Mouse (Mus musculus) G1E (cell line): Measurements from ENCODE around the gene Lrba.

ENCODE experiments used
- CTCF ChIP-seq: IDR thresholded peaks from 2 replicates; pipeline ENCODE4 v1.5.1; 2012; ENCODE audit warnings: low read depth, low read length, inconsistent platforms, mixed read lengths
- POLR2AphosphoS5 ChIP-seq: IDR thresholded peaks from 2 replicates; pipeline ENCODE4 v1.6.1; 2012; ENCODE audit warnings: low read depth, low read length, inconsistent platforms; ENCODE audit not compliant: insufficient replicate concordance

DNA sequence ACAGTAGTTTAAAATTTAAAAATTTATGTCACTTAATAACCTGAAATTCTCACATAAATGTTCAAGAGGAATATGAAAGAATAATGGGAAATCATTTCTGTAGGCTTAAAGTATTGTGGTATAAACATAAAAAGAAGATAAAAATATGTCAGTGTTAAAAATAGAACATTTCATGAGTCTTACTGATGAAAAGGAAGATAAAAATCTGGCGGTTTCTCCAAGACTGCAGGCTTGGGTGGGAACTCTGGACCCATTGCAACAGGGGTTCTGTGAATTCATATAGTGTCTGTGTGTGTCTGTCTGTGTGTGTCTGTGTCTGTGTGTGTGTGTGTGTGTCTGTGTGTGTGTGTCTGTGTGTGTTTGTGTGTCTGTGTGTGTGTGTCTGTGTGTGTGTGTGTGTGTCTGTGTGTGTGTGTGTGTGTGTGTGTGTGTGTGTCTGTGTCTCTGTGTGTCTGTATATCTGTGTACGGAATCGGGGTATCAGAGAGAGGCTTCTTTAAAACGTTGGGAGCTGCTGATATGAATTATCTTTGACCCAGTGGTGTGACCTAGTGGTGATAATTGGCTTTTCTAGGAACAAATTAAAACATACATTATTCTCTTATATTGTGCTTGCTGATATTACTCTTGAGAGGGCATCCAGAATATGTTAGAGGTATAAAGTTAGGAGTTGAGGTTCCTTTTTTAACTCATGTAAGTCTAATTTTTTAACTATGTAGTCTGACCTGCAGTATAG, 402.7 kb downstream of the Lrba start:
- TF ChIP-seq CTCF: no peak
- TF ChIP-seq POLR2AphosphoS5: no peak
